Mouse (Mus musculus) liver, embryonic 15.5 days (tissue): Measurements from ENCODE around the gene Ola1. TPM values are rescaled to one million over a fixed set of nuclear protein-coding genes. Genes with fewer than 3 reads are reported as not detected.

Experiments
- ATAC-seq: fragments of 200-750 bp; cut with Nextera tagmentation; 2 replicates; pipeline ENCODE4 v1.8.0; 2017; ENCODE audit warnings: moderate number of reproducible peaks, mild to moderate bottlenecking, moderate library complexity; ENCODE audit not compliant: insufficient read depth
- H3K27ac ChIP-seq: fragments of 300-500 bp; sonication (generic); replicated peaks from 2 replicates; pipeline ENCODE4 v1.5.1; 2015; ENCODE audit warnings: mild to moderate bottlenecking, inconsistent platforms
- H3K27me3 ChIP-seq: fragments of 300-500 bp; sonication (generic); 2 replicates; pipeline ENCODE4 v1.6.1; 2015; ENCODE audit warnings: mild to moderate bottlenecking, inconsistent platforms
- H3K36me3 ChIP-seq: fragments of 300-500 bp; sonication (generic); replicated peaks from 2 replicates; pipeline ENCODE4 v1.6.1; 2015; ENCODE audit warnings: moderate library complexity, mild to moderate bottlenecking, inconsistent platforms
- H3K4me1 ChIP-seq: fragments of 300-500 bp; sonication (generic); replicated peaks from 2 replicates; pipeline ENCODE4 v1.6.1; 2015; ENCODE audit warnings: inconsistent platforms
- H3K4me2 ChIP-seq: fragments of 300-500 bp; sonication (generic); 2 replicates; pipeline ENCODE4 v1.6.1; 2015; ENCODE audit warnings: moderate library complexity, mild to moderate bottlenecking, inconsistent platforms
- H3K4me3 ChIP-seq: fragments of 300-500 bp; sonication (generic); replicated peaks from 2 replicates; pipeline ENCODE4 v1.5.1; 2015; ENCODE audit warnings: mild to moderate bottlenecking, inconsistent platforms
- H3K9ac ChIP-seq: fragments of 300-500 bp; sonication (generic); 2 replicates; pipeline ENCODE4 v1.6.1; 2015; ENCODE audit warnings: moderate library complexity, mild to moderate bottlenecking, inconsistent platforms
- H3K9me3 ChIP-seq: fragments of 300-500 bp; sonication (generic); replicated peaks from 2 replicates; pipeline ENCODE4 v1.6.1; 2016; ENCODE audit warnings: inconsistent platforms
- WGBS: fragments of 180-500 bp; shearing (Covaris S2); methylation state at CpG from one replicate; pipeline ENCODE4 v1.1.7; 2015; ENCODE audit warnings: mixed read lengths; ENCODE audit not compliant: insufficient replicate concordance; 5-methylcytosine and 5-hydroxymethylcytosine counted together
- polyA plus RNA-seq: library from polyadenylated mRNA; unstranded; fragments of >200 nt; fragmentation: Nextera tagmentation; extraction: Ambion mirVana; gene quantifications from 2 replicates; pipeline ENCODE4 v1.2.1, GENCODE M21; 2015

Gene Ola1
- polyA plus RNA-seq, 1 experiment from 2014 or later = 41.7 TPM

DNA sequence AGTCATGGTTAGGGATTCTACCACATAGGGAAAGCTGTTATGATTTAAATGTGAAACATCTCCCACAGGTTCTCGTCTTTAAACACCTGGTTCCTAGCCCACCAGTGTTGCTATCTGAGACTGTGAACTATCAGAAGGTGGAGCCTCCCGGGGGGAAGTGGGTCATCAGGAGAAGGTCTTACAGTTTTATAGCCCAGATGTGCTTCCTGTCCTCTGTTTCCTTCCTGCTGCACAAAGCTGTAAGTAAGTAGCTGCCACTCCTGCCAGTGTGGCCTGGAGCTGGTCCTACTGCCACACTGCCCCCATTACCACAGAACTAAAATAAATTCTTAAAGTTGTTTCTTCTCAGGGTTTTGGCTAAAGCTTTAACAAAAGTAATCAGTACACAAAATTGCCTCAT lies 72.6 kb downstream of the Ola1 start:
- 41% methylated on average over 2 of the region's 2 CpGs for WGBS
- H3K27ac ChIP-seq = no peak overlapping the region
- H3K4me2 ChIP-seq = no peak overlapping the region

DNA sequence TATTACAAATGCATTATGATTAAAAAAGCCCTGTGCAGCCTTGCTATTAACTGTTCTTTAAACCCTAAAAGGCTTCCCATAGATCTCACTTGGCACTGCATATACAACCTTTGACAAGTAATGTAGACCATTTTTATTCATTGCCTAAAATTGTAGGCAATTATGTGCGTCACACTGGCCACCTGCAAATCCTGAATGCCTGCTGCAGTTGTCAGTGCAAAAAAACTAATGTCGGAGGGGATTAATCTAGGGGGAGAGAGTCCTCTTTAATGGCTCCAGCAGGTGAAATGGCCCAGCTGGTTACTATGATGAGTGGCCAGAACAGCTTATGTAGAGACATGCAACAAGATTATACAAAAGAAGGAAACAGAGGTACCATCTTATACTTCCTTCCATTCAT lies 75.0 kb downstream of the Ola1 start:
- H3K9ac ChIP-seq = no peak overlapping the region
- WGBS = 73% methylated on average over 2 of the region's 2 CpGs
- 0 out of 2 replicates have a peak, but pooled peaks cover 3% of the 10 kb centered on the region for H3K4me1 ChIP-seq
- 0 out of 2 replicates have a peak, but pooled peaks cover 4% of the 10 kb centered on the region for H3K36me3 ChIP-seq
- no peak overlapping the region for H3K4me3 ChIP-seq
- H3K9me3 ChIP-seq = no peaks in the 10 kb centered on the region
- H3K27me3 ChIP-seq = no peaks in the 10 kb centered on the region
- ATAC-seq = no peak
- no peak overlapping the region for H3K27ac ChIP-seq
- H3K4me2 ChIP-seq = no peak overlapping the region

More for the DNA sequence above, 72.6 kb downstream of the Ola1 start:
- no peaks in the 10 kb centered on the region for H3K9me3 ChIP-seq
- no peak overlapping the region for H3K4me3 ChIP-seq
- H3K4me1 ChIP-seq = 0 out of 2 replicates have a peak, but pooled peaks cover 3% of the 10 kb centered on the region
- H3K27me3 ChIP-seq = no peaks in the 10 kb centered on the region
- no peak for ATAC-seq
- H3K36me3 ChIP-seq = 0 out of 2 replicates have a peak, but pooled peaks cover 2% of the 10 kb centered on the region
- no peak overlapping the region for H3K9ac ChIP-seq

- Histone ChIP-seq H3K4me2 (no peak overlapping the region), H3K9ac (no peak overlapping the region), H3K36me3 (0 out of 2 replicates have a peak, but pooled peaks cover 4% of the 10 kb centered on the region), H3K27me3 (no peaks in the 10 kb centered on the region), H3K4me3 (no peak overlapping the region), H3K4me1 (0 out of 2 replicates have a peak, but pooled peaks cover 3% of the 10 kb centered on the region), H3K27ac (no peak overlapping the region), H3K9me3 (no peaks in the 10 kb centered on the region)
- WGBS = 59% methylated on average over 7 of the region's 7 CpGs
- ATAC-seq = no peak
These were observed 75.8 kb downstream of the Ola1 start for GRCm38 (mm10) chr2:73142832-73143470.

GRCm38 (mm10) chr2:73132897-73133296 lies 85.8 kb downstream of the Ola1 start:
- ATAC-seq = peak; percentile 80
- peaks cover 10% of the 10 kb centered on the region; the same call in 1 of the 2 replicates for H3K4me1 ChIP-seq
- H3K27ac ChIP-seq = no peak overlapping the region
- H3K9me3 ChIP-seq = no peaks in the 10 kb centered on the region
- 49% methylated on average over 2 of the region's 2 CpGs for WGBS
- H3K4me2 ChIP-seq = no peak overlapping the region
- H3K36me3 ChIP-seq = no peaks in the 10 kb centered on the region
- no peak overlapping the region for H3K9ac ChIP-seq
- H3K27me3 ChIP-seq = no peaks in the 10 kb centered on the region
- no peak overlapping the region for H3K4me3 ChIP-seq

GRCm38 (mm10) chr2:73127686-73128085 lies 91.0 kb downstream of the Ola1 start:
- Histone ChIP-seq H3K36me3 (no peaks in the 10 kb centered on the region), H3K9me3 (no peaks in the 10 kb centered on the region), H3K4me2 (no peak overlapping the region), H3K4me3 (no peak overlapping the region), H3K4me1 (peaks cover under 1% of the 10 kb centered on the region; the same call in 1 of the 2 replicates), H3K27ac (no peak overlapping the region), H3K9ac (no peak overlapping the region), H3K27me3 (no peaks in the 10 kb centered on the region)
- WGBS = 81% methylated on average over 1 of the region's 1 CpGs
- no peak for ATAC-seq

GRCm38 (mm10) chr2:73118781-73119180 lies 99.9 kb downstream of the Ola1 start:
- Histone ChIP-seq H3K9ac (no peak overlapping the region), H3K4me3 (no peak overlapping the region), H3K36me3 (no peaks in the 10 kb centered on the region), H3K4me1 (no peaks in the 10 kb centered on the region), H3K27me3 (no peaks in the 10 kb centered on the region), H3K9me3 (no peaks in the 10 kb centered on the region), H3K27ac (no peak overlapping the region), H3K4me2 (no peak overlapping the region)
- ATAC-seq = no peak
- 87% methylated on average over 2 of the region's 2 CpGs for WGBS

- H3K4me3 ChIP-seq = no peak overlapping the region
- ATAC-seq = 0 out of 2 replicates have a peak, but pooled peaks have one; percentile 15
These were observed 111.6 kb downstream of the Ola1 start for GRCm38 (mm10) chr2:73107089-73107488.

GRCm38 (mm10) chr2:73096491-73096890 lies 122.2 kb downstream of the Ola1 start:
- Histone ChIP-seq H3K27ac (0 out of 2 replicates have a peak overlapping the region, but pooled peaks have one; percentile 41), H3K36me3 (no peaks in the 10 kb centered on the region), H3K27me3 (no peaks in the 10 kb centered on the region), H3K9me3 (no peaks in the 10 kb centered on the region), H3K4me1 (peaks cover 30% of the 10 kb centered on the region), H3K9ac (no peak overlapping the region), H3K4me2 (no peak overlapping the region), H3K4me3 (no peak overlapping the region)
- 78% methylated on average over 3 of the region's 3 CpGs for WGBS
- ATAC-seq = no peak

More at GRCm38 (mm10) chr2:73107089-73107488, 111.6 kb downstream of the Ola1 start:
- H3K27ac ChIP-seq = peak overlapping the region; percentile 33; the same call in 1 of the 2 replicates
- no peaks in the 10 kb centered on the region for H3K36me3 ChIP-seq
- H3K9me3 ChIP-seq = no peaks in the 10 kb centered on the region
- 55% methylated on average over 5 of the region's 5 CpGs for WGBS
- H3K4me2 ChIP-seq = no peak overlapping the region
- H3K9ac ChIP-seq = no peak overlapping the region
- peaks cover 5% of the 10 kb centered on the region for H3K4me1 ChIP-seq
- no peaks in the 10 kb centered on the region for H3K27me3 ChIP-seq

GRCm38 (mm10) chr2:73095300-73095699 lies 123.4 kb downstream of the Ola1 start:
- 77% methylated on average over 2 of the region's 2 CpGs for WGBS
- Histone ChIP-seq H3K36me3 (no peaks in the 10 kb centered on the region), H3K9me3 (no peaks in the 10 kb centered on the region), H3K4me2 (no peak overlapping the region), H3K27ac (peak overlapping the region; percentile 59), H3K4me3 (no peak overlapping the region), H3K4me1 (peaks cover 40% of the 10 kb centered on the region), H3K9ac (no peak overlapping the region), H3K27me3 (no peaks in the 10 kb centered on the region)
- no peak for ATAC-seq

DNA sequence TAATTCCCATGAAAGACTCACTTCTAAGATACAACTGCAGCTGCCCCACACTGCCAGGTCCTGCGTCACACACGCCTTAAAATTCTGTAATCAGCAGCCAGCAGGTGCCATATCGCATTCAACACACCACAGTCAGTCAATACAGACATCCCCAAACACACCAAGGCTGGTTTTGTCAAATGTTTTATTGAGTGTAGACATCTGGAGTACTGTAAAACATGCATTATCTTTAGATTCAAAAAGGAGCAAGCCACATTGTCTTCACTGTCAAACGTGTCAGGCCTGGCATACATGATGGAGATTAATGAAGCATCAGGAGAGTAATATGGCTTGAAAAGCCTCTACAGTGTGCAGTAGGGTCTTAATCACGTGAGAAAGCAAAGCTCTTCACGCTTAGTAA lies 125.7 kb downstream of the Ola1 start:
- no peak overlapping the region for H3K4me3 ChIP-seq
- peaks cover 53% of the 10 kb centered on the region for H3K4me1 ChIP-seq
- ATAC-seq = peak; percentile 99
- H3K4me2 ChIP-seq = peak overlapping the region; percentile 54
- H3K9me3 ChIP-seq = no peaks in the 10 kb centered on the region
- peak overlapping the region; percentile 94 for H3K27ac ChIP-seq
- 35% methylated on average over 6 of the region's 6 CpGs for WGBS
- no peaks in the 10 kb centered on the region for H3K36me3 ChIP-seq
- H3K9ac ChIP-seq = no peak overlapping the region; the same call in 1 of the 2 replicates
- no peaks in the 10 kb centered on the region for H3K27me3 ChIP-seq

DNA sequence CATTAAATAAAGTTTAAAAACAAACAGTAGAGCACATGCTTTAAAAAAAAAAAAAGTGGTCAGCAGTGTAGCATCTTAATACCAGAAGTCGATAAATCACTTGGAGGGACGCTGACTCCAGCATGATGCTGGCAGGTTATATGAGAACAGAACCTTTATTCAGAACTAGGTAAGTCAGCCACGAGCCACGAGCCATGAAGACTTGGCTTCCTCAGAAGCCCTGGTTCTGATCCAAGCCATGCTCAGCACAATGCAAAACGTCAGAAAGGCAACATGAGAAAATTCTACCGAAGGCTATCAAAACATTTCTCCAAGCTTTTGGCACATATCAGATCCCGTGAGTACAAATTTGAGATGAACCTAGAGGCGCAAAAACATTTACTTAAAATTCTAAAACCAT lies 127.4 kb downstream of the Ola1 start:
- H3K9ac ChIP-seq = no peak overlapping the region
- H3K9me3 ChIP-seq = no peaks in the 10 kb centered on the region
- H3K4me1 ChIP-seq = peaks cover 53% of the 10 kb centered on the region
- no peak overlapping the region for H3K4me2 ChIP-seq
- H3K36me3 ChIP-seq = no peaks in the 10 kb centered on the region
- H3K27me3 ChIP-seq = no peaks in the 10 kb centered on the region
- H3K4me3 ChIP-seq = no peak overlapping the region
- 87% methylated on average over 8 of the region's 8 CpGs for whole genome bisulfite sequencing
- ATAC-seq = no peak
- H3K27ac ChIP-seq = peak overlapping the region; percentile 94
